Mouse (Mus musculus) brain, embryonic 14.5 days (tissue): ENCODE data around the gene Parva.

Experiments used
- CTCF ChIP-seq: fragments of 200-500 bp; IDR thresholded peaks from 2 replicates; pipeline ENCODE4 v1.5.1; 2012; ENCODE audit warnings: inconsistent platforms, mild to moderate bottlenecking, moderate library complexity, borderline replicate concordance; ENCODE audit not compliant: insufficient read depth, insufficient read length; ENCODE audit errors: extremely low read depth
- POLR2A ChIP-seq: fragments of 200-500 bp; IDR thresholded peaks from 2 replicates; pipeline ENCODE4 v1.6.1; 2012; ENCODE audit warnings: mild to moderate bottlenecking, inconsistent platforms, borderline replicate concordance; ENCODE audit not compliant: poor library complexity, insufficient read depth, insufficient read length, severe bottlenecking; ENCODE audit errors: extremely low read depth

DNA sequence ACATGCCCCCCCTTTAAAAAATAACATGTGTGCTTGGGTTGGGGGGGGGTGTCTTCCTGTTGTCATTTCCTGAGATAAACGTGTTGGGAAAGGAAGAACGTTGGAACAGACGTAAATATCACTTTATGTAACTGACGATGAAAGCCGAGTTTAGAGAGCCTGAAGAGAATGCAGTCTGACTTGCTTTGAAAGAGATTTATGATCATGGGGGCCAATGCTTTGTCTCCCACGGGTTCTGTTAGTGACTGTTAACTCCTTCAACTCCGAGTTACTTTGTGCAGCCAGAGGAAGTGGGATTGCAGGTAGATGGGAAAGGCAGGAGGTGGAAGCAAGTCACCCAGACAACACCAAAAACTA lies 72.8 kb downstream of the Parva start:
- TF ChIP-seq CTCF (no peak), POLR2A (no peak)
